Mouse (Mus musculus): ENCODE data around the gene Bmp2k.

The Bmp2k gene

GRCm38 (mm10) chr5:96997310-96997801 is at the start of gene Bmp2k:
TSS of gene Bmp2k (plus strand) at chr5:96997689.
- in situ Hi-C loops (cut with MboI; ENCODE audit: low sequenced_read_pairs) = no loop called here

DNA sequence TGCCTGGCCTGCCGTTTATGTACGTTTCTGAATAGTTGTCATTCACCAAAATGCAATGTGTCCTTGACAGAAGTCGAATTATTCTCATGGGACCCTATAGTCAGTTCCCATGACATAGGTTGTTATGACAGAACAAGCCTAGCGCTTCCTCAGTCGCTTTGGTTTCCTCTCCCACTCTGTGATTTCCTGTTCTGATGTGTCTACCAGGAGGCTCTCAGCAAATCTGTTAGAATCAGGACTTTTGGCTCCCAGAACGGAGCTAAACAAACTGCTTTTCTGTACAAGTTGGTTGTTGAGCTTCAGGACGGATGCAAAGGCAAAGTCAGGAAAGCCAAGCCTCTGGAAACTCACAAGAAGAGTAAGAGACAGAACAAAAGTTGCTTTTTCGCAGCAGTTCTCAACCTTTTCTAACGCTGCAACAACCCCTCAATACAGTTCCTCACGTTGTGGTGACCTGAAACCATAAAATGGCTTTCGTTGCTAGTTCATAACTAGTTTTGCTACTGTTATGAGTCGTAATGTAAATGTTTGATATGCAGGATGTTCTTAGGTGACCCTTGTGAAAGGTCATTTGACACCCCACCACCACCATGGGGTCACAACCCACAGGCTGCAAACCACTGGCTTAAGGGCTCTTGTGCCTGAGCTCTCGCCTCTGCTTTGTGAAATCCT is 48.5 kb upstream of the Bmp2k start:
- in situ Hi-C loops (cut with MboI; ENCODE audit: low sequenced_read_pairs) = no loop called here

DNA sequence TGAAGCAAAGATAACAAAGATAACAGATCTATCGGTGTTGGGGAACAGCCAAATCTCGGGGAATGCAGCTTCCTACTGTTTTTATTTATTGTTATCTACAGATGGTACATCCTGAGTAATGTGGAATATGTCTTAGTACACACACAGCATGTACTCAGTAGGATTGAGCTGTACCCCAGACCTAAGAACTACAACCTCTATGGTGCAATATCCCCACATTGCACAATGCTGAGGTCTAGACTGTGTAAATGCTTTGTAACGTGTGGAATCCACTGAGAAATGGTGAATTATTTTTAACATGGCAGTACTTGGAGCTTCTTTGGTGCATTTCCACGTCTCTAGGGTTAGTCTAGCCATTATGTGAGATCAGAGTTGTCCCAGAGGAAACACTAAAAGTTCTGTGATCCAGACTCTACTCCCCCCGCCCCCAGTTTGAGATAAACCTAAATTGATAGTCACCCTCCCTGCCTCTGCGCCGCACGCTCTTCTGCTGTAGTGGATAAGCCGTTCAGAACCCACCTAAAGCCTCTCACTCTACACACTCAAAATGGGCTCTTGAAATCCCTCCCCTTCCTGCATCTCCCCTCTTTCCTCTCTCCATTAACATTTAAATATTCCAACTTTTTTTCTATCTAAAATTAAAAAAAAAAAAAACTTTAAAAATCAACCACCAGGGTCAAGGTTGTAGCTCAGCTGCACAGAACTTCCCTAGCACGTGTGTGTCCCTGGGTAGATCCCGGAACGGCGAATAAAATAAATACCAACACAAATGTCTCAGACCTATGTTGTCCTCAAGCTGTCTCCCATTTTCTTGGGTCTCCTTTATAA is 47.4 kb upstream of the Bmp2k start:
- in situ Hi-C loops (cut with MboI; ENCODE audit: low sequenced_read_pairs) = no loop called here

- in situ Hi-C loops (cut with MboI; ENCODE audit: low sequenced_read_pairs) = no loop called here
Measured at GRCm38 (mm10) chr5:96950667-96951492, 46.6 kb upstream of the Bmp2k start.

DNA sequence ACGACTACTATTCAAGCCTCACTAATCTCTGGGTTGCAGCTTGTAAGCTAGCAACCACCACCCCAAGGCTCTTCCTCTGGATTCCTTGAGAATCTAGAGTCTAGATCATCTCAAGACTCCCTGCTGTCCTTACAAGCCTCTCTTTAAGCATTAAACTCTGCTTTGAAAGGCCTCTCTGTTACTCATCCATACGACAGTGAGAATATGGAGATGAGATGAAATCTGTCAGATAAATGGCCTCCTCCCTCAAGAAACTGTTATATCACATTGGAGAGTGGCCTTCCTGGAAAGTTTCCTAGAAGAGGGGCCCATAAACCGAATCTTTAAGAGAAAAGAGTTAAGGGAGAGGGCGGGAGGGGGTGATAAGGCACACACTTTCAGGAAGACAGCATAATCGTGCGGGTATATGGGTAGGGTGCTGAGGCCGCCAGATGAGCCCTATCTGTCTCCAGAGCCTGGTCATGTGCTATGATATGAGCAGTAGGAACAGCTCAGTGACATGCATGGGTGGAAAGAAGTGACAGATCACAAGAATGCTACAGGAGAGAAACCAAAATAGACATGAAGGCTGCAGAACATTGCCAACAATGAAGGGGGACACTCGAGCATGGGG is 45.9 kb upstream of the Bmp2k start:
- in situ Hi-C loops (cut with MboI; ENCODE audit: low sequenced_read_pairs) = no loop called here

GRCm38 (mm10) chr5:96954040-96954439 is 43.4 kb upstream of the Bmp2k start:
- in situ Hi-C loops (cut with MboI; ENCODE audit: low sequenced_read_pairs) = no loop called here

GRCm38 (mm10) chr5:96954466-96955027 is 42.9 kb upstream of the Bmp2k start:
- in situ Hi-C loops (cut with MboI; ENCODE audit: low sequenced_read_pairs) = no loop called here

- in situ Hi-C loops (cut with MboI; ENCODE audit: low sequenced_read_pairs) = no loop called here
Measured at GRCm38 (mm10) chr5:96956926-96957325, 40.6 kb upstream of the Bmp2k start.

DNA sequence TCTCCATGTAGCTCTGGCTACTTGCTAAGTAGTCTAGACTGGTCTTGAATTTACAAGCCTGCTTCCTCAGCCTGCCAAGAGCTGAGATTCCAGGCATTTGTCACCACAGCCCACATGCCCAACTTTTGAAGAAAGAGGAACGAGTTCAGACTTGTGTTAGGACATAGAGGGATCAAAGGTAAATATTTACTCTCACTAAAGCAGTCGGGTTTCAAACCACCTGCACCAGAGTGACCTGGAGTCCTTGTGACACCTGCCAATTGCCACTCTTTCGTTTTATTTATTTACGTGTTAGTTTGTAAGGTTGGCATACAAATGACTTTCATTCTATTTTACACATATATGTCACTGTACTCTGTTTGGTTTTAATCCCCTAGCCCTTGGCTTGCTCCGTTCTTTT is 36.4 kb upstream of the Bmp2k start:
- in situ Hi-C loops (cut with MboI; ENCODE audit: low sequenced_read_pairs) = no loop called here

GRCm38 (mm10) chr5:96961852-96962251 is 35.6 kb upstream of the Bmp2k start:
- in situ Hi-C loops (cut with MboI; ENCODE audit: low sequenced_read_pairs) = no loop called here

DNA sequence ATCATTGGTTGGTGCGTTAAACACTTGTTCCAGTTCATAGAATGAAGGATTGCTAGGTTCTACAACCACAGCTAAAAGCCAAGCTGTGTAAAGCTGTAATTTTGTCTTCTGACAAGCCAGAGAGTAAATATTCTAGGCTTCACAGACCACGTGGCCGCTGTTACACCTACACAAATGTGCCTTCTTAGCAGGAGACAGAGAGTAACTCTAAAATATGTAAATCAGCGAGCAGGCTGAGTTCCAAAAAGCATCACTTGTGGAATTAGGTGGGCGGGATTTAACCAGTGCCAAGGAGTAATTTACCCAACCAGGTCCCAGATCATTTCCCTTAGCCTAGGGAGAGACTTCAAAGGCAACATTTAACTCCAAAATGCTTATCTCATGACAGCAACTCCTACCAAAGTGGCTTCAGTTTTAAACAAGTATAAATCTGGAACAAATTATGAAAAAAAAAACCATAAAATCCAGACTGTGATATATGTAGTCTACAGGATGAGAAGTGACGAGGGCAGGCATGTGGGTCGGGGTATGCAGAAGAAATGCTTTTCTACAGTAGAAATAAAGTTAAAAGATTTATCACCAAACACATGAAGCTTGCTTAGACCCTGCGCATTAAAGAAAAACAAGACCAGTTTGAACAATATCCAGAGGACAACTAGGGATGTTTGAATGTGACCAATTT is 35.1 kb upstream of the Bmp2k start:
- in situ Hi-C loops (cut with MboI; ENCODE audit: low sequenced_read_pairs) = no loop called here

GRCm38 (mm10) chr5:96962934-96963301 is 34.6 kb upstream of the Bmp2k start:
- in situ Hi-C loops (cut with MboI; ENCODE audit: low sequenced_read_pairs) = no loop called here

- in situ Hi-C loops (cut with MboI; ENCODE audit: low sequenced_read_pairs) = no loop called here
Measured at GRCm38 (mm10) chr5:96964062-96965028, 33.1 kb upstream of the Bmp2k start.

DNA sequence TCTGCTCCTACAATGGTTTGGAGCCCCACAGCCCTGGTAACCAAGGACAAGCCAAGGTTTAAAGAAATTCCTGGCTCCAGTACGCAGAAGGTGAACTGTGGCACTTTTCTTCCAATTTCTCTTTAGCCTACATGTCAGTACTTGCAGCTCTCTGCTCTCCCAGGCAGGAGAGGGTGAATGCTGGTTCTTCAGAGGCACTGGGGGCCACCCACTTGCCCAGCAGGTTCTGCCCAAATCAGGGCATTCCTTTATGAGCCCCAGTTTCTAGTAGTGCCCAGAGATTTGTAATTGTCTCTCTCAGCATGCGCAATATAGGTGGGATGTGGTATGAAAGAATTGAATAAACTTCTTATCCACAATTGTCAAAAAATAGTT is 32.5 kb upstream of the Bmp2k start:
- in situ Hi-C loops (cut with MboI; ENCODE audit: low sequenced_read_pairs) = no loop called here

- in situ Hi-C loops (cut with MboI; ENCODE audit: low sequenced_read_pairs) = no loop called here
Measured at GRCm38 (mm10) chr5:96965503-96965902, 32.0 kb upstream of the Bmp2k start.

- in situ Hi-C loops (cut with MboI; ENCODE audit: low sequenced_read_pairs) = no loop called here
Measured at GRCm38 (mm10) chr5:96968628-96969027, 28.9 kb upstream of the Bmp2k start.

GRCm38 (mm10) chr5:96969032-96969431 is 28.5 kb upstream of the Bmp2k start:
- in situ Hi-C loops (cut with MboI; ENCODE audit: low sequenced_read_pairs) = no loop called here

DNA sequence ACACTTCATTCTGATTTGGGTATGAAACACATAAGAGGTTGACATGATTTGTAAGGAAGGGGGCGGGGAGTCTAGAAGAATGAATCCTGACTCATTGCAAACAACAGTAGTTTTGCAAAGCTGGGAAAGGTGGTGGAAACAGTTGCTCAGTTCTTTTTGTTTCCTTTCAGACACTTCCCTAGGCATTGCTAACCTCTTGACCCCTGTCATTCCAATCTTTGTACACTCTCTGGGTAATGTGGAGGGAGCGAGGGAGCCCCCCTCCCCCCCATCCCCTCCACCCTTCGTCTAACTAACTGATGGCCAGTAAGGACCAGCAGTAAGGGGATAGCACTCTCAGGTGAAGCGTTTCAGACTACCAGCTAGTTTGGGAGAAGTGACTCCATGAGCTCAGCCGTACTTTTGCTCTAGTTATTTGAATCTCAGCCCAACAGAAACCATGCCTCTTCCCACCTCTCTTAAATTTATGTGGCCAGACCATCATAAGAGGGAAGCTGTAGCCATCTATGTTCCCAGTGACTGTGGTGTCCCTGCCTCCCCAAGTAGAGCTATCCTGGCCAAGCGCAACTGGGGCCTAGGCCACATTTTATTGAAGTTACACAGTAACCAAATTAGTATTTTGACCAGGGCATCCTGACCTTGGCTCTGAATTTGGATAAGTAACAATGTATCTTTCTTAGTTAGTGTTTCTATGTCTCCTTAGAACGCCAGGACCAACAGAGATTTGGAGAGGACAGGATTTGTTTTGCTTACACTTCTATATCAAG is 27.6 kb upstream of the Bmp2k start:
- in situ Hi-C loops (cut with MboI; ENCODE audit: low sequenced_read_pairs) = no loop called here

All from CH12F3 (cell line).